Mouse (Mus musculus) ES-E14 (cell line): ENCODE data around the gene Camkk2. TPM values are rescaled to one million over a fixed set of nuclear protein-coding genes. Genes with fewer than 3 reads are reported as not detected.

Experiments
- DNase-seq: peaks from one replicate; pipeline ENCODE4 v3.0.0-alpha.2; 2013; ENCODE audit warnings: low read depth, low spot score
- H3K27ac ChIP-seq: 2 replicates; pipeline ENCODE4 v1.5.1; 2012; ENCODE audit warnings: low read depth, mild to moderate bottlenecking, low read length, moderate library complexity, mixed read lengths; ENCODE audit not compliant: poor library complexity, insufficient read depth, severe bottlenecking
- H3K36me3 ChIP-seq: 2 replicates; pipeline ENCODE4 v1.6.1; 2012; ENCODE audit warnings: mild to moderate bottlenecking, low read length, moderate library complexity, mixed read lengths; ENCODE audit not compliant: control insufficient read depth, poor library complexity, insufficient read depth, severe bottlenecking
- H3K4me1 ChIP-seq, 2 experiments: fragments of 150-350 bp in 1 of 2; sonication (generic) in 1 of 2; 2 replicates each; pipeline ENCODE4 v1.6.1; 2012; ENCODE audit warnings: low read length in 2 of 2, mild to moderate bottlenecking in 1 of 2, mixed read lengths in 1 of 2; ENCODE audit not compliant: control insufficient read depth in 2 of 2, insufficient read depth in 2 of 2, poor library complexity in 1 of 2
- H3K4me3 ChIP-seq, 2 experiments: fragments of 150-350 bp in 1 of 2; sonication (generic) in 1 of 2; 2 replicates each; pipeline ENCODE4 v1.5.1; 2012; ENCODE audit warnings: low read length in 2 of 2, low read depth in 1 of 2, mild to moderate bottlenecking in 1 of 2, mixed read lengths in 1 of 2; ENCODE audit not compliant: insufficient read depth in 1 of 2, poor library complexity in 1 of 2, severe bottlenecking in 1 of 2
- H3K9ac ChIP-seq: 2 replicates; pipeline ENCODE4 v1.6.1; 2012; ENCODE audit warnings: low read depth, mild to moderate bottlenecking, low read length, mixed read lengths; ENCODE audit not compliant: poor library complexity, insufficient read depth, severe bottlenecking
- H3K9me3 ChIP-seq: fragments of 150-350 bp; sonication (generic); 2 replicates; pipeline ENCODE4 v1.6.1; 2012; ENCODE audit warnings: low read depth, mild to moderate bottlenecking, low read length; ENCODE audit not compliant: control insufficient read depth, insufficient read depth
- CHD2 ChIP-seq: IDR thresholded peaks from 2 replicates; pipeline ENCODE4 v1.6.1; 2014; ENCODE audit warnings: mild to moderate bottlenecking, low read depth, low read length, inconsistent platforms
- HCFC1 ChIP-seq: IDR thresholded peaks from 2 replicates; pipeline ENCODE4 v1.6.1; 2012; ENCODE audit warnings: low read length, inconsistent platforms, borderline replicate concordance; ENCODE audit not compliant: insufficient read depth
- MAFK ChIP-seq: IDR thresholded peaks from 2 replicates; pipeline ENCODE4 v1.6.1; 2014; ENCODE audit warnings: mild to moderate bottlenecking, low read depth, low read length, inconsistent platforms; ENCODE audit not compliant: insufficient read depth
- ZC3H11A ChIP-seq: IDR thresholded peaks from 2 replicates; pipeline ENCODE4 v1.6.1; 2012; ENCODE audit warnings: low read depth, mild to moderate bottlenecking, inconsistent platforms, low read length, borderline replicate concordance
- ZNF384 ChIP-seq: IDR thresholded peaks from 2 replicates; pipeline ENCODE4 v1.6.1; 2012; ENCODE audit warnings: low read depth, low read length, inconsistent platforms
- in situ Hi-C, 2 experiments: fragments of 600-800 bp; cut with MboI; formaldehyde crosslinking; loops; one replicate each; pipeline ENCODE4 v1.15.1; 2025; ENCODE audit warnings: low sequenced_read_pairs in 2 of 2, inconsistent platforms in 1 of 2; ENCODE audit not compliant: unreplicated experiment in 2 of 2
- total RNA-seq: library from RNA; depleted of rRNA; stranded (reverse); fragments of 300-350 nt; gene quantifications from 2 replicates; pipeline ENCODE4 v1.2.3, GENCODE M21; 2012

The Camkk2 gene
- total RNA-seq, 1 experiment: 12.7 TPM

GRCm38 (mm10) chr5:122704571-122704970 is 74.6 kb downstream of the Camkk2 start:
- Histone ChIP-seq H3K4me1 (no peaks in the 10 kb centered on the region; a peak in 1 of 4 replicates), H3K9ac (no peak overlapping the region), H3K36me3 (no peaks in the 10 kb centered on the region), H3K9me3 (no peaks in the 10 kb centered on the region), H3K4me3 (no peak overlapping the region), H3K27ac (no peak overlapping the region)
- in situ Hi-C loops: no loop called here
- no peak for TF ChIP-seq CHD2
- TF ChIP-seq ZC3H11A: no peak
- TF ChIP-seq MAFK: no peak
- no peak for TF ChIP-seq HCFC1
- no peak for TF ChIP-seq ZNF384
- no peak for DNase-seq

- Histone ChIP-seq H3K4me1 (peaks cover 2 to 3% of the 10 kb centered on the region in 2 experiments; a peak in 1 of 4 replicates), H3K9ac (no peak overlapping the region), H3K27ac (no peak overlapping the region), H3K9me3 (no peaks in the 10 kb centered on the region), H3K36me3 (no peaks in the 10 kb centered on the region), H3K4me3 (no peak overlapping the region)
- DNase-seq: no peak
- in situ Hi-C loops: no loop called here
- TF ChIP-seq HCFC1: no peak
- TF ChIP-seq CHD2: no peak
- no peak for TF ChIP-seq ZC3H11A
- TF ChIP-seq MAFK: no peak
- TF ChIP-seq ZNF384: no peak
Observed at GRCm38 (mm10) chr5:122703574-122703973, 75.6 kb downstream of the Camkk2 start.

DNA sequence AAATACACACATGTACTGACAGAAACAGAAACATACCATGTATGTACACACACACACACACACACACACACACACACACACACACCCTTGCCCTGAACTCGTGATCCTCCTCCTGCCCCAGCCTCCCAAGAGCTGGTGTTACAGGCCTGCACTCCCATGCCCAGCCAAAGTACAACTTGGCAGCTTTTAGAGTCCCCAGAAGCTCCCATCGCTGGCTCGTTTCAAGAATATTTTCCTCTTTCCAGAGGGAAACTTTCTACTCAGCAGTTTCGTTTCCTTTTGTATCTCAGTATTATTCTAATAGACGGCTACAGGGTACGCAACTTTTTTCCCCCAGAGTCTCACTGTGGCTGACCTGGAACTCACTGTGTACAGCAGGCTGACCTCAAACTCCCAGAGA is 77.1 kb downstream of the Camkk2 start:
- Histone ChIP-seq H3K4me3 (no peak overlapping the region), H3K9ac (no peak overlapping the region), H3K36me3 (no peaks in the 10 kb centered on the region), H3K4me1 (peaks cover 2 to 3% of the 10 kb centered on the region in 2 experiments; a peak in 1 of 4 replicates), H3K9me3 (no peaks in the 10 kb centered on the region), H3K27ac (no peak overlapping the region)
- in situ Hi-C loops: no loop called here
- no peak for DNase-seq
- TF ChIP-seq HCFC1 (no peak), ZNF384 (no peak), ZC3H11A (no peak), CHD2 (no peak), MAFK (no peak)

DNA sequence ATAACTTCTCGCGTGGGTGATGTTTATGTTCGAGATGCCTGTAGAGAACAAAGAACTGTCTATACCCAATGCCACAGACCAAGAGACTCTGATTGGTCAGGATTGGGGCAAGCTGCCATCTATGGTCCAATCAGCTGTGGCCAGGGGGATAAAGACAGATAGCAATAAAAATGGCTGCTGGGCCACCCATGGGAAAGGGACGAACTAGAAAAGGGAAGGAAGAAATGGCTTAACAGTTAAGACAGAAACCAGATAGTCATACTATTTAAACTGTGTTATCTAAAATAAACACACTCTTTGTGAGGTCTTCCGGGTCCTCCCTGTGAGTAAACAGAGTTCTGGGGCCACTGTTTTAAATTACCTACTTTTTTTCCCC is 78.4 kb downstream of the Camkk2 start:
- in situ Hi-C loops: no loop called here
- H3K36me3 ChIP-seq: no peaks in the 10 kb centered on the region
- H3K4me3 ChIP-seq: no peak overlapping the region
- H3K9ac ChIP-seq: no peak overlapping the region
- no peaks in the 10 kb centered on the region for H3K9me3 ChIP-seq
- TF ChIP-seq ZC3H11A (no peak), ZNF384 (no peak), HCFC1 (no peak), MAFK (no peak), CHD2 (no peak)
- no peak overlapping the region for H3K27ac ChIP-seq
- H3K4me1 ChIP-seq: peaks cover 2 to 3% of the 10 kb centered on the region in 2 experiments; a peak in 1 of 4 replicates
- no peak for DNase-seq
